Mouse (Mus musculus) small intestine, adult 2 months (tissue): Measurements from ENCODE around the gene Amn1.

Source experiments
- CTCF ChIP-seq: fragments of 200-500 bp; IDR thresholded peaks from 2 replicates; pipeline ENCODE4 v1.5.1; 2012; ENCODE audit warnings: low read depth, mild to moderate bottlenecking, control low read depth, inconsistent platforms, low read length, moderate library complexity, mixed read lengths; ENCODE audit not compliant: insufficient replicate concordance, insufficient read length; ENCODE audit errors: extremely low read depth
- POLR2A ChIP-seq: fragments of 200-500 bp; IDR thresholded peaks from 2 replicates; pipeline ENCODE4 v1.6.1; 2012; ENCODE audit warnings: low read depth, mild to moderate bottlenecking, control low read depth, inconsistent platforms, low read length, moderate library complexity

DNA sequence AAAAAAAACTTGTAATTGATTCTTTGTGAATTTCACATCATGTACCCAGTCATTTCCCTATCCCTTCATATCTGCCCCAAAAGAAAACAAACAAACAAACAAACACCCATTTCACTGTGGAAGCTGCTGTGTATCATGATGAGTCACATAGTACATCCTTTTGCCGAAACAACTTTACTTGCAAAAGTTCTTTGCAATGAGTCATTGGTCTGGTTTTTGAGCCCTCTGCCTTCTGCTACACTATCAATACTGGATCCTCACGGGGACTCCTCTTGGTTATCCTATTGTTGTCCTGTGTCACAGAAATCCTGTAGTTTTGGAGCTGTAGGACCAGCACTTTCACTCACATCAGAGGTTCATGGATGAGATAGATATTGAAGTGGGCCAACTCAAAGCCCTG lies 79.6 kb downstream of the Amn1 start:
- TF ChIP-seq CTCF (no peak), POLR2A (no peak)
